Comparison of ENCODE assay signal across 8 mouse cellular contexts in genomic region chr4:151180394-151180902, GRCm38 (mm10).
DNase-seq lines count a peak whose midpoint lies in the region; ATAC-seq and TF ChIP-seq lines count a peak whose summit lies in the region.

No protein-coding gene starts in this region.

- H3K4me1 ChIP-seq in heart, adult 2 months (ENCODE audit: control insufficient read depth, insufficient read depth, low read length), result peaks cover 11% of the 10 kb centered on the region
- H3K4me1 ChIP-seq in neural tube, embryonic 14.5 days (ENCODE audit: control insufficient read depth, insufficient read depth, low read length), result peaks cover 16% of the 10 kb centered on the region

- intact Hi-C loops in heart, adult 2 months (cut with DNase I), result no loop called here

- H3K27ac ChIP-seq in heart, adult 2 months, result no peak overlapping the region
- peak overlapping the region; percentile 35; the same call in 1 of the 2 replicates for H3K27ac ChIP-seq in neural tube, embryonic 14.5 days (ENCODE audit: low read depth, low read length)

- no peak overlapping the region for H3K4me3 ChIP-seq in heart, adult 2 months
- H3K4me3 ChIP-seq in neural tube, embryonic 14.5 days (ENCODE audit: low read depth, low read length), result no peak overlapping the region

- H3K4me2 ChIP-seq in neural tube, embryonic 14.5 days (ENCODE audit: low read depth, low read length), result no peak overlapping the region

- no peaks in the 10 kb centered on the region for H3K79me2 ChIP-seq in heart, adult 2 months (replicated peaks; ENCODE audit: control insufficient read depth, insufficient read depth, low read length)

- H3K9ac ChIP-seq in heart, adult 2 months (ENCODE audit: low read depth, low read length), result no peak overlapping the region
- no peak overlapping the region for H3K9ac ChIP-seq in neural tube, embryonic 14.5 days (replicated peaks; ENCODE audit: low read depth, low read length)

- peak; percentile 17 for DNase-seq in heart, adult 18-20 months
- DNase-seq in heart, adult 2 months, result no peak
- peak; percentile 46 for DNase-seq in retina, postnatal 1 day
- DNase-seq in retina, embryonic 14.5 days (ENCODE audit: low spot score), result no peak
- DNase-seq in kidney, postnatal 4 days, result peak; percentile 53 to 59
- no peak for DNase-seq in thymus, postnatal 36 days
- no peak for DNase-seq in cerebellum, postnatal 25 days

- TF ChIP-seq POLR2A in heart, adult 2 months (IDR thresholded peaks at IDR 0.05; ENCODE audit: insufficient read depth, low read depth, low read length), result no peak

- H3K36me3 ChIP-seq in heart, adult 2 months (ENCODE audit: control insufficient read depth, insufficient read depth, low read length), result no peaks in the 10 kb centered on the region
- no peaks in the 10 kb centered on the region for H3K36me3 ChIP-seq in neural tube, embryonic 14.5 days (ENCODE audit: control insufficient read depth, insufficient read depth, low read length)

- TF ChIP-seq CTCF in heart, adult 2 months (IDR thresholded peaks at IDR 0.05), result no peak

- no peak for TF ChIP-seq EP300 in heart, adult 2 months (IDR thresholded peaks at IDR 0.05; ENCODE audit: insufficient read depth, low read depth, low read length)

- 0 out of 2 replicates have a peak, but pooled peaks have one; percentile 12 for ATAC-seq in neural tube, embryonic 14.5 days (ENCODE audit: low read depth)

- H3K27me3 ChIP-seq in heart, adult 2 months (ENCODE audit: control insufficient read depth, insufficient read depth, low read length), result no peaks in the 10 kb centered on the region
- no peaks in the 10 kb centered on the region for H3K27me3 ChIP-seq in neural tube, embryonic 14.5 days (ENCODE audit: control insufficient read depth, insufficient read depth, low read length)

- H3K9me3 ChIP-seq in neural tube, embryonic 14.5 days (ENCODE audit: control insufficient read depth, low read length), result no peaks in the 10 kb centered on the region

- WGBS in heart, adult 2 months, result 9% methylated on average over 7 of the region's 7 CpGs
- 17% methylated on average over 7 of the region's 7 CpGs for WGBS in neural tube, embryonic 14.5 days

Comparison
In these comparisons a context has a peak if more than half of its experiments do, and no peak if none do; other contexts are left out.
1. DNase-seq: peak in heart, adult 18-20 months (2 of 2), retina, postnatal 1 day (single experiment) and kidney, postnatal 4 days (2 of 2); none in heart, adult 2 months (0 of 2), retina, embryonic 14.5 days (single experiment), thymus, postnatal 36 days (0 of 2) and cerebellum, postnatal 25 days (0 of 2).